Mouse (Mus musculus) adrenal gland, adult (tissue): ENCODE results near the gene Cdkn1b.

ENCODE experiments used
- DNase-seq, 2 experiments: peaks; one replicate each; pipeline ENCODE4 v3.0.0; 2022 to 2023; ENCODE audit warnings: low spot score in 1 of 2; ENCODE audit not compliant: inconsistent age in 2 of 2

Cdkn1b gene

DNA sequence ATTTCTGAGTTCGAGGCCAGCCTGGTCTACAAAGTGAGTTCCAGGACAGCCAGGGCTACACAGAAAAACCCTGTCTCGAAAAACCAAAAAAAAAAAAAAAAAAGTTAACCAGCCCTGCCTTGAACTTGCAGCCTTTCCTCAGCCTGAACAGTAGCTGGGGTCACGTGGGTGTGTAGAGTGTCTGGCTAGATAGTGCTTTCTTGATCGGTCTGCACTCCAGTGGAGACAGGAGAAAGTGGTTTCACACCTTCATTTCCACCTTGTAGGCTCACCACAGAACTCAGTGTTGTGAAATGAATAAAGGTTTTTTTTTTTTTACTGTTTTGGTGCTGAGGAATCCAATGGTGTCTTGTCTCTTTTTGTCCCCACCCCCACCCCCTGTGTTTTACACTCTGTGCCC lies 16.8 kb upstream of the Cdkn1b start:
- no peak for DNase-seq

DNA sequence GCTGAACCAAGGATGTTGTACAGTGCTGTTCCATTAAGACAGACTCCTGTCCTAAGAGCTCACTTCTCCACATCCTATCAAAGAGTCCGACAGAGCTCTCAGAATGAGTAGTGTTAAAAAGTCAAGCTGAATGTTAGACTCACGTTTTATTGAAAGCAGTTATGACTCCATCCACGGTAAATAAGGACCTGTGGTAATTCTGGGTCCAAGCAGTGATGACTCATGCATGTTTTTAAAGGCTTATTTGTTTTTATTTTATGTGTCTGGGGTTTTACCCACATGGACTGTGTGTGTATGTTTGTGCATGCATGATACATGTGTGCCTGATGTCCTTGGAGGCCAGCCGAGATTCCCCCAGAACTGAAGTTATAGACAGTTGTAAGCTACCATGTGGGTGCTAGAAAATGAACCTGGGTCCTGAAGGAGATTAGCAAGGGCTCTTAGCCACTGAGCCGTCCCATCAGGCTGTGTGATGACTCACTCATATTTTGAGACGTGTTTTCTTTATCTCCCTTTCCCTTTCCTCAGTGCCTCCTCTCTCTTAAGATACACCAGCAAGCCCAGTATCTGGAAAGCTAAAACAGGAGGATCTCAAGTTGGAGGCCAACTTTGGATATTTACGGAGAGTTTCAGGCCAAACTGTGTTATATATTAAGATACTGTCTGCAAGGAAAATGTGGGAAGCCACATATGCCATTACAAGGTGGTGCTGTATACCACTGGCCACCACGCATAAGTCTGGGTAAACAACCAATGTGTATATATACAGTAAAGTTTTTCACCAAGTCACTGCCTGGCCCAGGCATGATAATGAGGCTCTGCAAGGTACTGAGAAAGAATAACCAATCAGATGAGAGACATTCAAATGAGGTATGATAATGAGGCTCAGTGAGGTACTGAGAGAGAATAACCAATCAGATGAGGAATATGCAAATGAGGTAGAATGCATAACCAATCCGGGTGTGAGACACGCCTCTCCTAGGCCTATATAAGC lies 16.0 kb upstream of the Cdkn1b start:
- DNase-seq, result no peak

DNA sequence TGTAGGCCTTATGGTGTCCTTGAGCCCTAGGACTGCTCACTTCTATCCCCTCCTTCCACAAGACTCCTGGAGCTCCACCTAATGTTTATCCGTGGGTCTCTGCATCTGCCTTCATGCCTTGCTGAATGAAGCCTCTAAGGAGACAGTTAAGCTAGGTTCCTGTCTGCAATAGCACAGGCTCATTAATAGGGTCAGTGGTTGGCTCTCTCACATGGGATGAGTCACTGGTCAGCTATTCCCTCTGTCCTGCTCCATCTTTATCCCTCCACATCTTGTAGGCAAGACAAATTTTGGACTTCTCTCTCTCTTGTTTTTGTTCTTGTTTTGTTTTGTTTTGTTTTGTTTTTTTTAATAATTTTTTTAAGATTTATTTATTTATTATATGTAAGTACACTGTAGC lies 14.4 kb upstream of the Cdkn1b start:
- DNase-seq, result no peak

DNA sequence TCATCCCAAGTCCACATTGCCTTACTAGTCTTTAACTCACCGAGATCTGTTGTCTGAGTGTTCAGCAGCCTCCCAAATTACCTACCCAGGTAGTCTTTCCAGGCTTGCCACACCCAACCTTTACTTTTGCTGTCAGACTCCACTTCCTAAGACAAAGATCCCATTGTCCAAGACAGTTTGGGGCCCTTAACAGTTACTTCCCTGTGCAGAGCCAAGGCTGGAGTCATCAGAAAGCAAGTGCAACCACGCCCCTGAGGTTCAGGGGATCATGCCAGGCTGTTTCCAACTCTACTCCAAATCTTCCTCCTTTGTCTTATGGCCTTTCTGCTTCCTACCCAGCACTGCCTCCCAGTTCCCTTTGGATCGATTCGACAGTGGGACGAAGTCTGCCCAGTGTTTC lies 5.7 kb upstream of the Cdkn1b start:
- DNase-seq, result no peak

DNA sequence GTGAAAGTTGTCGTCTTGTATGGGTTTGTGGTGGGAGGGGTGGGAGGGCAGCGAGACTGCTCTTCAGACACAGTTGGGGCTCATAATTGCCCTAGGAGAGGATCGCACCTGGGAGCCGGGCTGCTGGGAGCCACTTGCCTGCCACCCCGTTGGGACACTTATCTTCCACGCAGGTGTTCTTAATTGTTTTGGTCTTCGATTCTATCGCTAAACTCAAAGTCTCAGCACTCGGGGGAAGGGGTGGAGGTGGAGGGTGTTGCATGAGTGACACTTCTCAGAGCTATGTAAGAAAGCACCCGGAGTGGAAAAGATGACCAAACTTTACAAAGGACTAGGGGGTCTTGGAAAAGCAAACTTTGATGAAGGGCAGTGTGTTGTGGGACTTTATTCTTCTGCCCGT lies 3.6 kb upstream of the Cdkn1b start:
- DNase-seq, result peak in 1 of 2 experiments; percentile 28

DNA sequence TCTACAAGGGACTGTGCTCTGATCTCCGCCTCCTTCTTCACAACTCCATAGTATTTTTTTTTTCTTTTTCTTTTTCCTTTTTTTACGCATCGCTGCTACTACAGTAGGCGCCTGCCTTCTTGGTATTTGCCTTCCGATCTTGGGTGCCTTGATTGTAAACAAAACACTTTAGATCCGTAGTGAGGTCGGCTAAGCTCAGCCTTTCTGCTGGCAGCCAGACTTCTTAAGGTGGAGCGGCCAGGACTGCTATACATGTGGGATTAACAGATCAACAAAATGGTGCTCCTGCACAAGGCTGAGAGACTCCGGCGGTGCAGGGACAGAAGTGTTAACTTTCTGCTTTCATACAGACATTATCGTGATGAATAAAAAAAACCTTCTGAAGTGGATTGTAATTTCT lies 3.1 kb upstream of the Cdkn1b start:
- DNase-seq, result peak; percentile 71 to 90

DNA sequence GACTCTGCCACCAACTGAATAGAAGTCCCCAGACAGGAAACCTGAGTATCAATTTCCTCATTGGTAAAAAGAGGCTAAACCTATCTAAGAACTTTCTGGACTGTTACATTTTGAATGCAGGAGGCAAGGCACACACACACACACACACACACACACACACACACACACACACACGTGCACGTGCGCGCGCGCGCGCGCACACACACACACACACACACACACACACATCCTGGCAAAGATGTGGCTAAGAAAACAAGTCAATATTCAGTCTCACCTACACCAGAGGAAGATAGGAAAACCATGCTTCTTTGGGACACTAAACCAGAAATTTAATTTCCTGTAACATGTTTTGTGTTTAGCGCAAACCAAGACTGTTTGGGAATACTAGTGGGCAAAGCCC lies 1.4 kb upstream of the Cdkn1b start:
- DNase-seq, result no peak

DNA sequence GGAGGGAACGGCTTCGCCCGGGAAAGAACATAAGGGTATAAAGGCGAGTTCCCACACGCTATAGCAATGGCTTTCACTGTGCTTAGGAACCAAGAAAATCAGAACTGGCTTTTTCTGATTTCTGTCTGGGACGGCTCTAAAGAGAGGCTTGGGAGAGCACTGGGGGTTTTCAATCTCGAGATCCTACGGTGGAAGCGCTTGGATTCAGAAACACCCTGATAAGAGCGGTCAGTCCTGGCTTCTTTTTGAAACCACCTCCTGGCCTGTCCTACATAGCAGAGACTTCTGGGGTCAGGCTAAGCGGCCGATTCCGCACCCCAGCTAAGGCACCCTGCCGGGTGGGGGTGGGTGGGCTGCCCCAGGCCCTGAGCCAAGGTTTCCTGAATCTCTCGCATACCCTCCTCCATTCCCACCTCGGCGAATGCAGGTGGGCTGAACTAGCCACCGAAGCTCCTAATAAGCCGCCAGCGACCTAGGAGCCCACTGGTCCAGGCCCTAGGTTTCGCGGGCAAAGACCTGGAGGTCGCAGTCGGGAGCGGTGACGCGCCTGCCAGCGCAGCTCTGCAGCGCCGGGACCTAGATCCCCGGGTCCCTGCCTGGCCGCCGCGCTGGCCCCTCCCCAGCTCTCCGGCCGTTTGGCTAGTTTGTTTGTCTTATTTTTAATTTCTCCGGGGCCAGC lies 551 bp upstream of the Cdkn1b start:
- no peak for DNase-seq

DNA sequence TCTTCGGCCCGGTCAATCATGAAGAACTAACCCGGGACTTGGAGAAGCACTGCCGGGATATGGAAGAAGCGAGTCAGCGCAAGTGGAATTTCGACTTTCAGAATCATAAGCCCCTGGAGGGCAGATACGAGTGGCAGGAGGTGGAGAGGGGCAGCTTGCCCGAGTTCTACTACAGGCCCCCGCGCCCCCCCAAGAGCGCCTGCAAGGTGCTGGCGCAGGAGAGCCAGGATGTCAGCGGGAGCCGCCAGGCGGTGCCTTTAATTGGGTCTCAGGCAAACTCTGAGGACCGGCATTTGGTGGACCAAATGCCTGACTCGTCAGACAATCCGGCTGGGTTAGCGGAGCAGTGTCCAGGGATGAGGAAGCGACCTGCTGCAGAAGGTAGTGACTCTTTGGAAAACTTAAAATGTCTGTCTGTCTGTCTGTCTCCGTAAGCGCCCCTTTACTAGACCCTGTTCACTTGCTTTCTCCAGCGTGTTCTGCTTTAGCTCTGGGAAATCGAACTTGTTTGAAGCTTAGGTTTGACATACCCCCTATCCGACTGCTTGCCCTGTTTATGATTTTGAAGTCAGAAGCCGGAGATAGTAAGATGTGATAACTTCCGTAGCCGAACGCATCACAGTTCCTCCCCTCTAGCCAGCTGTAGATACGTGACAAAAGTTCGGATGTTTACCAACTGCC lies 953 bp downstream of the Cdkn1b start:
- DNase-seq, result peak; percentile 67 to 90

DNA sequence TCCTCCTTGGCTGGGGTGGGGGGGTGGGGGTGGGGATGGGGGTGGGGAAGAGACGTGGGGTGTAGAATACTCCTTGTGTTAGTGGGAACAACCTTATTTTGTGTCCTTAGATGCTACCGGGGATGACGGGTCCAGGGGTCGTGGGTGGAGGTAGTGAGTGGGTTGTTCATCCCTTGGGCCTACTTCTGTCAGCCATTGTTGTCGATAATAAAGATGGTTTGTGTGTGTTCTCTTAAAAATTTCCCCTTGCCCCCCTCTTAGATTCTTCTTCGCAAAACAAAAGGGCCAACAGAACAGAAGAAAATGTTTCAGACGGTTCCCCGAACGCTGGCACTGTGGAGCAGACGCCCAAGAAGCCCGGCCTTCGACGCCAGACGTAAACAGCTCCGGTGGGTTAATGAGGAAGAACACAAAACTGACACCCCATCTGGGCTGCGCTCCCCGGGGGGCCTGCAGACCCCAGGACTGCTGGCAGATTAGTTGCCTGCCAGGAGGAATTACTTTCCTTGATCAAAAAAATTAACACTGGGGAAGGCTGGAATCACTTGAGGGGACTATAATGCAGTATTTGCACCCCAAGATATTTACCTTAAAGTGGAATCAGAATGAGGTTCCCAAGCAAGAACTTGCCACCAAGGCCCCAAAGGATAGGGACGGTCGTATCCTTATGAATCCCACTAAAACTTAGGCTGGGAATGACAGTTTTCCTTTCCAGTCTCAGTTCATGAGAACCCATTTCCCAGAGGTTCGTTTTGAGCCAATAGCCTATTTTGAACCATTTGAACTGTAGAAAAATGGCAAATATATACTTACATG lies 1.7 kb downstream of the Cdkn1b start:
- DNase-seq, result peak; percentile 28 to 62

DNA sequence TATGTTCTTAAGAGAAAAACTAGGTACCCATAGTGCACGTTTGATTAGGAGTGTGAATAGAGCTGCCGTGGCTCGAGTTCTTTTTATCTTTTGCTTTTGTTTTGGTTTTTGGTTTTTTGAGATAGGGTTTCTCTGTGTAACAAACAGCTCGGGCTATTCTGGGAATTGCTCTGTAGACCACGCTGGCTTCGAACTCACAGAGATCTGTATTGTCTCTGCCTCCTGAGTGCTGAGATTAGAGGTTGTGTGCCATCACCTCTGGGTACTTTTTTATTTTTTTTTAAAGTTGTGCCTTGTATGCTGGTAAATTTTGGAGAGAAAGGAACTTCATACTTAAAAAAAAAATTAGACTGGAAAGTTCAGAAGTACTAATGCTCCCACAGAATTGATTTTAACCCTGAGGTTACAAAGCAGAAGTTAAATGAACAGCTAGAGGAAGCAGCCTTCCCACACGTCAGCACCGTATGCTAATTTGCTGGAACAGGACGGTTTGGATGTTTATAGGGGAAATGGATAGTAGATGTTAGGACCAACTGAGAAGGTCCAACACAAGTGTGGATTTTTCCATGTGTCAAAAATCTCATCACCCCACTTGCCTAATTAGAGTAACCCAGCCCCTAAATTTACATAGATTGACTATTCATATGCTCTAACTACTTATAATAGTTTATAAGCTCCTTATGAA lies 2.5 kb downstream of the Cdkn1b start:
- DNase-seq, result no peak

DNA sequence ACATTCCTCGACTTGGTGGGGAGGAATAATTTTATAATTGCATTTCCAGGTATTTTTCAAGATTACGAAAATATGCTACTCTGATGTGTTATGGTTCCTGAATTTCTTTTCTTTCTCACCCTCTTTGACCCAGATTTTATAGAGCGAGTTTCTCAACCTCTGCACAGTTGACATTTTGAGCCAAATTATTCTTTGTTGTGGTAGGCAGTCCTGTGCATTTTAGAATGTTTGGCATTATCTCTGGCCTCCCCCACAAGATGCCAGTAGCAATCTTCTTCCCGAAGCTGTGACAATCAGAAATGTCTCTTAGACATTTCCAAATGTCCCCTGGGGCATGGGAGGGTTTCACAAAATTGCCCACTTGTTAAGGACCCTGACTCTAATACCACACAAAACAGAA lies 3.5 kb downstream of the Cdkn1b start:
- no peak for DNase-seq

DNA sequence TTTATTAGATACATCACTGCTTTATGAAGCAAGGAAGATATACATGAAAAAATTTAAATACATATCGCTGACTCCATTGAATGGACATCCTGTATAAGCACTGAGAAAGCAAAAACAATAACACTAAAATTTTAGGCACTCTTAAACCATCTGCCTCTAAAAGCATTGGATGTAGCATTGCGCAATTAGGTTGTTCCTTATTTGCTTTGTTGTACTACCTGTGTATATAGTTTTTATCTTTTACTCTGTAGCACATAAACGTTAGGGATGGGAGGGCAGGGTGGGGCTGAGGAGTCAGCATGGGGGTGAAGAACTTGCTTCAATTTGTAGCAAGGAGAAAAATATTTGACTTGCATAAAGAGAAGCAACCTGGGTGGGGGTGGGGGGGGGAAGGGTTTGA lies 4.1 kb downstream of the Cdkn1b start:
- no peak for DNase-seq

DNA sequence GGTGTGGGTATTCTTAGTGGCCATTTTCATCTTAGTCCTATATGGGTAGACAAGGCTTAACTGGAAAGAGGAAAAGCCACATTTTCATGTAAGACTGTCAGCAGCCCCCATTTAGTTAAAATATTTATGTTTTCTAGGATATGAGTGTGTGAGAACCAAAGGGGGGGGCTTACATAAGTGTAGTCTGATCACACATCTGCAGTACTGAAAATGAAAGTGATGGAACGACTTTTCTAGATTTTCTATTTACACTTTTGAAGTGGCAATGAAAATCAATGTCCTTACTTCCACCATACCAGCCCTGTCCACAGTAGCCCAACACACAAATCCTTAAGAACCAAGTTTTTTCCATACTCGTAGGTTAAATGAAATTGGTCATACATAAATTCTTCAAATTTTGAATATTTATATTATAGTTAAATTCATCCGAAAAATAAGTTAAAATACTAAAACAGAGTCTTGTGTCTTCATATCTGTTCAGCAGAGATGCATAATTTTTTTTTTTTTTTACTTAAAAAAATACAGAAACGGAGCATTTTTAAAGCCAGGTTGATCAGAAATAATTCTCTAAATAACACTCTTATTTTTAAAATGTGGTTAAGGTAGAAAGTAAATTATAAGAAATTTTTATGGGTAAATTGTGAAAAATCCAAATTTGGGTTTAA lies 5.6 kb downstream of the Cdkn1b start:
- no peak for DNase-seq

DNA sequence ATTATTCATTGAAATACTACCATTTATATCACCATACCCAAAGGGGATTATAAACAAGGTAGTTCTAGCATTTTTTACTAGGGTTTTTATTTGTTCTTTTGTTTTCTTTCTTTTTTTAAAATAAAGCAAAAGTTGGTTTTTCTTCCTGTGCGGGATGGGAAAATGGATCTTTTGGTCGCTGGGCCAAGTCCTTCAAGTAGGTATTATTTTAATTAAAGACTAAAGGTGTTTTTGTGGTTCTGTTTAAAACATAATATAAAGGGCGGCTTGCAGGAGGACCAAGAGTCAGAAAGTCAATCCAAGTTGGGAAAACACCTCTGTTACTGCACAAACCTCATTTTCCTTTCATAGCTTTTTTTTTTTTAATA lies 6.1 kb downstream of the Cdkn1b start:
- DNase-seq, result no peak

DNA sequence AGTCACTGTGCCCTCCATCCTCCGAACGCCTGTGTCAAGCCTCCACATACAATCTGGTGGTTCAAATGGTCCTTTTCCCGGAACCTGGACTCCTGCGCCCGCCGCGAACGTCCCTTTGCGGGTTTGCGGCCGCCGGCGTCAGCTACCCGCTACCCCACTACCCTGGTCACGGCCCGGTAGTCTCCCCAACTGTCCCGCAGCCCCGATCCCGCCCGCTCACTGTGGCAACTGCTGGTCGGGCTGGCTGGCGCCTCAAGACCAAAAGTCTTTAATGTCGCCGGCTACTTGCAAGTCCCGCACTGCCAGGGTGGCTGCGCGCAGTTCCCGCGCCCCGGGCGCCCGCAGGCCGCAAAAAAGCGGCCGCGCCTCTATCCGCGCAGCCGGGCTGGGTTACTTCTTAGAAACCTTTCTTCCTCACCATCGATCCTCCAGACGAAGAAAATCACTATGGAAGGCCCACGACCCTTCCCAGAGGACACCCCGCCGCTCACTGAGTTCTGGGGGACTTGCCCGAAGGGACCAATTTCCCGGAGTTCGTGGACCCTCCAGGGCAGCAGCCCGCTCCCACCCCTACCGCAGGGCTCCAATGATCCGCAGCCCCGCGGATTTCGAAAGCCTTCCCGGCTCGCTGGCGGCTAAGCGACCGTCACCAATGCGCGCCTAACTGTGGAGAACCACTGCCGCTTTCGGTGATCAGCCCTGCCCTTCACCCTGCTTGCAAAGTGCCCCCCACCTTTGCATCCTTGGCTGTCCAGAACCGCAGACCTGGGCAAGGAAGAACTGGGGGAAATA lies 6.8 kb downstream of the Cdkn1b start:
- DNase-seq, result peak; percentile 65 to 88

DNA sequence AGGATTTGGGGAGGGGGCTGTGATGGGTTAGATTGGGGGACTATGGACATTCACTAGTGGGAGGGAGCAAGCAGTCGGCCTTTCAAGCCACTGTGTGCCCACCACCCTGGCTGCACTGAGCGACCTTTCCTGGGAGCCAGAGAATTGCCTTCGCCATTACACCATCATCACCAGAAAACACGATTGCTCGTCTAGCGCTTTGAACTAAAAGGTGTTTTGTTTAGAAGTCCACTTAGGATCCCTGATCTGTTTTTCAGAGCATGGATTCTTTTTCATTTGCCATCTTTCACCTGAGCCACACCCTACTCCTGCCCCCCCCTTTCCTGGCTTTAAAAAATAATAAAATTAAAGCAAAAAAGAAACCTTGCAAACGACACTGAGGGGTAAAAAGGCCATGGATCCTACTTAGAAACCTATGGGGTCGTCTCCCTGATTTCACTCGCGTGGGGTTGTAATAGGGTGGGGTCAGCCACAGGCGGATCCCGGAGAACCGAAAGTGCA lies 7.4 kb downstream of the Cdkn1b start:
- DNase-seq, result no peak

DNA sequence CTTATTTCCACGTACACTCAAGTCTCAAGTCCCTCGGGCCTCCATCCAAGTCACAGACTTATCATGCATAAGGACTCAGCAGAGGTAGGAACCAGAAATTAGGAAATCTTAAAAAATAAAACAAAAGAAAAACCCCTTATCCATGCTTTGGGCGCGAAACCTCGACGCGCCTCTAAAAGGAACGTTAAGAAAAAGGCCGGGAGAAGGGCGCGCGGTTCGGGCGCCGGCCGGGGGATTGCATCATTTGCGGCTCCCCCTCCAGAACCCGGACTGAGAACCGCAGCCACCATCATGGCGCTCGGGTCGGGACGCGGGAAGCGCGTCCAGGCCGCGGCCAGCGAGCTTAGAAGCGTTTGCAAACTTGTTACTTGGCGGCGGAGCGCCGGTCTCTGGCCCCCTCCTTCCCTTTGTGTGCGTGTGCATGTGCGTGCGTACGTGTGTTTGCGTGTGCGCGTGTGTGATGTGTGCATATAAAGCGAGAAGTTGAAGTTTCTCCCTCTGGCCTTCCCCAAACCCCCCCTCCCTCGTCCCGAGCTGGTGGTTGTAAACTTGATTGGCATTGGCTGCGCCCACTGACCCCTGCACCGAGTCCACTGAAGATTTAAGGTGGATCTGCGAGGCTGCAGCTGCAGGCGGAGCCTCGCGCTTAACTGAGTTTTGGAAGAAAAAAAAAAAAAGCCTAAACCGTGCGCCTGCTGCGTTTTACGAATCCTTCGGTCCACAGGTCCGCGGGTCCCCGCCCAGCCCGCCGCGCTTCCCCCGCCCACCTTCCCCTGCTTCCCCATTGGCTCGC lies 8.1 kb downstream of the Cdkn1b start:
- peak; percentile 87 to 94 for DNase-seq
